Mouse (Mus musculus) thymus, adult 2 months (tissue): ENCODE results near the gene Fancl.

Experiments
- CTCF ChIP-seq: fragments of 200-500 bp; IDR thresholded peaks from 2 replicates; pipeline ENCODE4 v1.5.1; 2012; ENCODE audit warnings: mild to moderate bottlenecking, control low read depth, low read length, moderate library complexity, borderline replicate concordance; ENCODE audit not compliant: control insufficient read depth, poor library complexity, insufficient read depth; ENCODE audit errors: extremely low read depth
- POLR2A ChIP-seq: fragments of 200-500 bp; IDR thresholded peaks from 2 replicates; pipeline ENCODE4 v1.6.1; 2012; ENCODE audit warnings: mild to moderate bottlenecking, low read length, control low read depth, moderate library complexity; ENCODE audit not compliant: control insufficient read depth, poor library complexity, insufficient read depth; ENCODE audit errors: extremely low read depth

DNA sequence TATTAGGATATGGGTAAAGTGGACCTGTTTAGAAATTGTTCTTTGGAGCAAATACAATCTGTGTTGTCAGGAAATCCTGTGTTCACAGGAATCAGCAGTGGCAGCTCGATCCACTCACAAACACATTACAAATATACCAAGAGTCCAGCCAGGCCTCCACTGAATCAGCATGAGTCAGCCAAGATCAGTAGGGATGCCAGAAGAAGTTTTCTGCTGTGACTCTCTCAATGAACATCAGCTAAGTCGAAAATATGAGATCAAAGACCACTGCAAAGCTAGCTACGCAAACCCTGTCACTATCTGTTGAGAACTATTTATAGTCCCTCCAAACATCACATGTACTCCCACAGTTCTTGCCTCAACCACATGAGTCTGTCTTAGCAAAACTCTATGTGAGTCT, 133.1 kb downstream of the Fancl start:
- no peak for TF ChIP-seq POLR2A
- no peak for TF ChIP-seq CTCF
